Mouse (Mus musculus) C2C12 (cell line): ENCODE results near the gene Trnau1ap. TPM values are rescaled to one million over a fixed set of nuclear protein-coding genes. Genes with fewer than 3 reads are reported as not detected.

Experiments
- H3K27me3 ChIP-seq: one replicate; pipeline ENCODE4 v1.6.1; 2011; ENCODE audit not compliant: control insufficient read depth, insufficient read depth, insufficient read length
- H3K36me3 ChIP-seq: one replicate; pipeline ENCODE4 v1.6.1; 2011; ENCODE audit not compliant: control insufficient read depth, insufficient read depth
- H3K4me3 ChIP-seq: one replicate; pipeline ENCODE4 v1.5.1; 2011; ENCODE audit warnings: mild to moderate bottlenecking, control low read depth; ENCODE audit not compliant: poor library complexity, insufficient read depth, severe bottlenecking
- H3K79me2 ChIP-seq: one replicate; pipeline ENCODE4 v1.6.1; 2011; ENCODE audit not compliant: control insufficient read depth, insufficient read depth
- H3K79me3 ChIP-seq: one replicate; pipeline ENCODE4 v1.6.1; 2011; ENCODE audit warnings: low read depth, control low read depth
- H3ac ChIP-seq: one replicate; pipeline ENCODE3; 2011; ENCODE audit warnings: low read depth; ENCODE audit not compliant: control insufficient read depth, insufficient read length
- CEBPB ChIP-seq: IDR thresholded peaks from one replicate; pipeline ENCODE4 v1.6.1; 2011; ENCODE audit warnings: low read depth, mild to moderate bottlenecking, control low read depth, moderate library complexity
- CTCF ChIP-seq: IDR thresholded peaks from one replicate; pipeline ENCODE4 v1.5.1; 2011; ENCODE audit not compliant: control insufficient read depth, insufficient read depth, insufficient read length
- FOSL1 ChIP-seq: IDR thresholded peaks from one replicate; pipeline ENCODE4 v1.8.0; 2011; ENCODE audit warnings: mild to moderate bottlenecking, low read length; ENCODE audit not compliant: poor library complexity, insufficient read depth, severe bottlenecking
- MAX ChIP-seq: IDR thresholded peaks from one replicate; pipeline ENCODE4 v1.6.1; 2011; ENCODE audit warnings: mild to moderate bottlenecking, control low read depth
- MYOD1 ChIP-seq: IDR thresholded peaks from one replicate; pipeline ENCODE4 v1.6.1; 2011; ENCODE audit warnings: low read depth; ENCODE audit not compliant: control insufficient read depth, insufficient read length
- MYOG ChIP-seq: IDR thresholded peaks from one replicate; pipeline ENCODE4 v1.6.1; 2011; ENCODE audit not compliant: control insufficient read depth, insufficient read length; ENCODE audit errors: extremely low read depth
- USF1 ChIP-seq: IDR thresholded peaks from one replicate; pipeline ENCODE4 v1.6.1; 2011; ENCODE audit warnings: low read depth, mild to moderate bottlenecking, control low read depth, moderate library complexity
- long read RNA-seq, 2 experiments: library from polyadenylated mRNA; unstranded; transcript quantifications; one replicate each; pipeline ENCODE4 v2.0.0; 2019 to 2020
- polyA plus RNA-seq: library from polyadenylated mRNA; unstranded; fragments of >200 nt; fragmentation: generic; extraction: Trizol; gene quantifications from one replicate; pipeline ENCODE4 v1.2.1, GENCODE M21; 2012; ENCODE audit warnings: missing spikeins

Gene Trnau1ap
- polyA plus RNA-seq: 55.1 TPM
- long read RNA-seq, experiment 1, transcript Trnau1ap-201 (9 exons, 1,130 nt): major isoform, 34 of 63 reads
- long read RNA-seq, experiment 1, partial matches to known transcripts: 4 of 63 reads
- long read RNA-seq, experiment 1, other reads (novel, unspliced or antisense): 25 of 63 reads
- long read RNA-seq, experiment 2, transcript Trnau1ap-201 (9 exons, 1,130 nt): major isoform, 13 of 28 reads
- long read RNA-seq, experiment 2, partial matches to known transcripts: 1 of 28 reads
- long read RNA-seq, experiment 2, other reads (novel, unspliced or antisense): 10 of 28 reads

GRCm38 (mm10) chr4:132329115-132329834 lies at the start of gene Trnau1ap:
TSS of gene Trnau1ap (minus strand) at chr4:132329538.
- peaks cover 45% of the 10 kb centered on the region for H3K36me3 ChIP-seq
- no peak for TF ChIP-seq USF1
- TF ChIP-seq CTCF: no peak
- TF ChIP-seq MYOG: no peak
- no peak for TF ChIP-seq MAX

GRCm38 (mm10) chr4:132373820-132374219 lies 44.5 kb upstream of the Trnau1ap start:
- H3K27me3 ChIP-seq: no peaks in the 10 kb centered on the region
- H3K79me3 ChIP-seq: peaks cover 7% of the 10 kb centered on the region
- no peak overlapping the region for H3ac ChIP-seq
- H3K4me3 ChIP-seq: no peak overlapping the region
- TF ChIP-seq MAX (no peak), MYOD1 (no peak), USF1 (no peak), CTCF (no peak), CEBPB (no peak), MYOG (no peak), FOSL1 (no peak)
- H3K79me2 ChIP-seq: peaks cover 10% of the 10 kb centered on the region
- peaks cover 89% of the 10 kb centered on the region for H3K36me3 ChIP-seq

More at GRCm38 (mm10) chr4:132329115-132329834, at the start of gene Trnau1ap:
- Histone ChIP-seq H3K4me3 (peak within 1 kb of the TSS; percentile 59), H3K27me3 (no peaks in the 10 kb centered on the region), H3ac (peak within 1 kb of the TSS; percentile 88), H3K79me3 (peaks cover 9% of the 10 kb centered on the region), H3K79me2 (peaks cover 28% of the 10 kb centered on the region)

- peaks cover 92% of the 10 kb centered on the region for H3K36me3 ChIP-seq
- H3K27me3 ChIP-seq: no peaks in the 10 kb centered on the region
- H3K4me3 ChIP-seq: no peak overlapping the region
- H3ac ChIP-seq: no peak overlapping the region
- no peak for TF ChIP-seq FOSL1
- no peak for TF ChIP-seq MYOG
- no peak for TF ChIP-seq CEBPB
- TF ChIP-seq MYOD1: no peak
- no peak for TF ChIP-seq CTCF
- TF ChIP-seq MAX: no peak
- peaks cover 1% of the 10 kb centered on the region for H3K79me3 ChIP-seq
- H3K79me2 ChIP-seq: peaks cover 9% of the 10 kb centered on the region
Measured at GRCm38 (mm10) chr4:132369953-132370750, 40.8 kb upstream of the Trnau1ap start.

GRCm38 (mm10) chr4:132367480-132368201 lies 38.3 kb upstream of the Trnau1ap start:
- H3K4me3 ChIP-seq: no peak overlapping the region
- H3K27me3 ChIP-seq: no peaks in the 10 kb centered on the region
- TF ChIP-seq CEBPB (no peak), CTCF (no peak), MYOG (no peak), FOSL1 (no peak)
- H3K36me3 ChIP-seq: peaks cover 96% of the 10 kb centered on the region
- no peak overlapping the region for H3ac ChIP-seq
- H3K79me2 ChIP-seq: no peaks in the 10 kb centered on the region
- H3K79me3 ChIP-seq: no peaks in the 10 kb centered on the region

- Histone ChIP-seq H3K4me3 (no peak overlapping the region), H3K79me3 (no peaks in the 10 kb centered on the region), H3K36me3 (peaks cover 90% of the 10 kb centered on the region), H3K79me2 (no peaks in the 10 kb centered on the region), H3ac (no peak overlapping the region), H3K27me3 (no peaks in the 10 kb centered on the region)
- TF ChIP-seq CEBPB: no peak
Measured at GRCm38 (mm10) chr4:132365450-132366060, 36.2 kb upstream of the Trnau1ap start.
